Mouse (Mus musculus) forebrain, embryonic 14.5 days (tissue): ENCODE data around the gene Luzp2. TPM values are rescaled to one million over a fixed set of nuclear protein-coding genes. Genes with fewer than 3 reads are reported as not detected.
A peak's percentile ranks its signal among the peaks of the same experiment; 100 is the strongest.
"Not testable (repeated sequence)": the region's sequence is repeated elsewhere in the genome, so short reads cannot be mapped to it uniquely, and the experiment has no call there.

Source experiments
- ATAC-seq: fragments of 200-750 bp; cut with Nextera tagmentation; 2 replicates; pipeline ENCODE4 v1.8.0; 2017; ENCODE audit warnings: mild to moderate bottlenecking, moderate library complexity
- DNase-seq: peaks from one replicate; pipeline ENCODE4 v3.0.0-alpha.2; 2015; ENCODE audit warnings: low spot score
- H3K27ac ChIP-seq: fragments of 300-500 bp; sonication (generic); 2 replicates; pipeline ENCODE4 v1.5.1; 2014; ENCODE audit warnings: low read depth, mild to moderate bottlenecking, control low read depth, low read length, moderate library complexity
- H3K27me3 ChIP-seq: fragments of 300-500 bp; sonication (generic); replicated peaks from 2 replicates; pipeline ENCODE4 v1.6.1; 2014; ENCODE audit warnings: low read length, control low read depth, mixed read lengths; ENCODE audit not compliant: control insufficient read depth, insufficient read depth
- H3K36me3 ChIP-seq: fragments of 300-500 bp; sonication (generic); 2 replicates; pipeline ENCODE4 v1.6.1; 2014; ENCODE audit warnings: low read length, control low read depth; ENCODE audit not compliant: control insufficient read depth, insufficient read depth
- H3K4me1 ChIP-seq: fragments of 300-500 bp; sonication (generic); 2 replicates; pipeline ENCODE4 v1.6.1; 2014; ENCODE audit warnings: antibody characterized with exemption, low read length, control low read depth; ENCODE audit not compliant: control insufficient read depth, insufficient read depth
- H3K4me2 ChIP-seq: fragments of 300-500 bp; sonication (generic); 2 replicates; pipeline ENCODE4 v1.6.1; 2014; ENCODE audit warnings: mild to moderate bottlenecking, control low read depth, low read length
- H3K4me3 ChIP-seq: fragments of 300-500 bp; sonication (generic); 2 replicates; pipeline ENCODE4 v1.5.1; 2014; ENCODE audit warnings: low read depth, low read length, control low read depth
- H3K9ac ChIP-seq: fragments of 300-500 bp; sonication (generic); 2 replicates; pipeline ENCODE4 v1.6.1; 2014; ENCODE audit warnings: mild to moderate bottlenecking, low read length, control low read depth, moderate library complexity
- H3K9me3 ChIP-seq: fragments of 300-500 bp; sonication (generic); replicated peaks from 2 replicates; pipeline ENCODE4 v1.6.1; 2016; ENCODE audit warnings: low read length, control low read depth, mixed read lengths; ENCODE audit not compliant: control insufficient read depth
- WGBS: fragments of 180-500 bp; shearing (Covaris S2); extraction: QIAGEN DNeasy Blood & Tissue Kit; methylation state at CpG from one replicate; pipeline ENCODE4 v1.1.7; 2014; 5-methylcytosine and 5-hydroxymethylcytosine counted together
- polyA plus RNA-seq: library from polyadenylated mRNA; unstranded; fragments of >200 nt; fragmentation: Nextera tagmentation; extraction: Ambion mirVana; gene quantifications from 2 replicates; pipeline ENCODE4 v1.2.1, GENCODE M21; 2014

The Luzp2 gene
- polyA plus RNA-seq, 1 experiment from 2014 or later = 15.4 TPM

DNA sequence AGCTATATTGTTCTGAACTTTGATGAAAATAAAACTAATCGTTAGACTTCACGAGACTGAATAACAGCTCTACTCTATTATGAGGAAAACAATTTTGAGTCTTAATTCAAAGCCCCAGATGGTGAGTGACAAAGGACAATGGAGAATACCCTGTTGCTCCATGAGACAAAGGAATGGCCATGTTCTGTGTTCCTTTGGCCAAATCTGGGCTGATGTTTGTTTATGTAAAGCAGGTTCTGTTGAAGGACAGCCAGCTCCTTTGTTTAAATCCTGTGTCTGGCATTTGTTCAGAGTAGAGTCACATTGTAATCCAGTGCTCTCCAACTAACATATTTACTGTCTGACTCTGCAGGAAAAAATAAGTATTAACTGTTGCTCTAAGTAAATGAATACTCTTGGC is 121.5 kb downstream of the Luzp2 start:
- no peak overlapping the region for H3K4me2 ChIP-seq
- no peaks in the 10 kb centered on the region for H3K36me3 ChIP-seq
- no peak overlapping the region for H3K4me3 ChIP-seq
- no peak overlapping the region for H3K27ac ChIP-seq
- WGBS = 47% methylated on average over 2 of the region's 2 CpGs
- H3K27me3 ChIP-seq = no peaks in the 10 kb centered on the region
- no peaks in the 10 kb centered on the region for H3K4me1 ChIP-seq
- no peak overlapping the region for H3K9ac ChIP-seq
- ATAC-seq = no peak
- H3K9me3 ChIP-seq = no peaks in the 10 kb centered on the region
- DNase-seq = peak; percentile 11

- WGBS = 24% methylated on average over 4 of the region's 4 CpGs
- Histone ChIP-seq H3K4me1 (no peaks in the 10 kb centered on the region), H3K4me2 (no peak overlapping the region), H3K36me3 (no peaks in the 10 kb centered on the region), H3K27ac (no peak overlapping the region), H3K27me3 (no peaks in the 10 kb centered on the region), H3K4me3 (no peak overlapping the region), H3K9me3 (no peaks in the 10 kb centered on the region), H3K9ac (no peak overlapping the region)
- ATAC-seq (0 out of 2 replicates have a peak, but pooled peaks have one; percentile 20), DNase-seq (peak; percentile 24)
Observed at GRCm38 (mm10) chr7:54962678-54963077, 127.4 kb downstream of the Luzp2 start.

GRCm38 (mm10) chr7:54977372-54977771 is 142.1 kb downstream of the Luzp2 start:
- Histone ChIP-seq H3K4me3 (no peak overlapping the region), H3K4me2 (no peak overlapping the region), H3K27me3 (no peaks in the 10 kb centered on the region), H3K9ac (no peak overlapping the region), H3K36me3 (no peaks in the 10 kb centered on the region), H3K27ac (no peak overlapping the region), H3K9me3 (no peaks in the 10 kb centered on the region), H3K4me1 (no peaks in the 10 kb centered on the region)
- ATAC-seq = no peak; the same call in 1 of the 2 replicates
- DNase-seq = no peak

GRCm38 (mm10) chr7:54980585-54980984 is 145.3 kb downstream of the Luzp2 start:
- no peaks in the 10 kb centered on the region for H3K9me3 ChIP-seq
- WGBS = 82% methylated on average over 4 of the region's 4 CpGs
- no peak overlapping the region for H3K4me2 ChIP-seq
- ATAC-seq (no peak), DNase-seq (no peak)
- no peaks in the 10 kb centered on the region for H3K4me1 ChIP-seq
- no peaks in the 10 kb centered on the region for H3K36me3 ChIP-seq
- no peak overlapping the region for H3K9ac ChIP-seq
- no peak overlapping the region for H3K4me3 ChIP-seq
- H3K27me3 ChIP-seq = no peaks in the 10 kb centered on the region
- H3K27ac ChIP-seq = no peak overlapping the region

- no peaks in the 10 kb centered on the region for H3K36me3 ChIP-seq
- ATAC-seq (peak; percentile 78), DNase-seq (peak; percentile 74)
- H3K27me3 ChIP-seq = no peaks in the 10 kb centered on the region
- no peak overlapping the region for H3K27ac ChIP-seq
- whole genome bisulfite sequencing = 8% methylated on average over 2 of the region's 2 CpGs
- no peaks in the 10 kb centered on the region for H3K9me3 ChIP-seq
- H3K4me1 ChIP-seq = peaks cover 6% of the 10 kb centered on the region; the same call in 1 of the 2 replicates
- H3K4me2 ChIP-seq = no peak overlapping the region
- no peak overlapping the region for H3K4me3 ChIP-seq
- H3K9ac ChIP-seq = no peak overlapping the region
Observed at GRCm38 (mm10) chr7:55000397-55000796, 165.1 kb downstream of the Luzp2 start.

GRCm38 (mm10) chr7:55009173-55009771 is 174.0 kb downstream of the Luzp2 start:
- Histone ChIP-seq H3K4me3 (no peak overlapping the region), H3K27me3 (no peaks in the 10 kb centered on the region), H3K27ac (no peak overlapping the region), H3K36me3 (no peaks in the 10 kb centered on the region), H3K4me2 (no peak overlapping the region), H3K9ac (no peak overlapping the region), H3K4me1 (no peaks in the 10 kb centered on the region), H3K9me3 (no peaks in the 10 kb centered on the region)
- DNase-seq = peak; percentile 30
- no peak for ATAC-seq
- 32% methylated on average over 4 of the region's 4 CpGs for WGBS

DNA sequence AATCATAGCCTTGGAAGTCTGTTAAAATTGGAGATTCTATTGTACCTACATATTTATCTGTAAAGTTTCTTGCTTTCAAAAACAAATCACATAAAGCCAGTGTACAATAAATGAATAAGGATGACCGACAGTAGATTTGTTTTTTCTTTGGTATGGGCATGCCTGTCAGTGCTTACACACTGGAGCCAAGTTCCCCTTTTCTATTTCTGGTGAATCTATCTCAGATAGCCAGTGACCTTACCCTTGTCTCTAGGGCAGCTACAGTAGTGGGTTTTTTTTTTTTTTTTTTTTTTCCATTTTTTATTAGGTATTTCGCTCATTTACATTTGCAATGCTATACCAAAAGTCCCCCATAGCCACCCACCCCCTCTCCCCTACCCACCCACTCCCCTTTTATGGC is 298.6 kb downstream of the Luzp2 start:
- H3K9me3 ChIP-seq, H3K9ac ChIP-seq, H3K4me2 ChIP-seq, H3K36me3 ChIP-seq, H3K27me3 ChIP-seq, H3K27ac ChIP-seq, H3K4me3 ChIP-seq, ATAC-seq, DNase-seq, H3K4me1 ChIP-seq: not testable (repeated sequence)
- WGBS = 98% methylated on average over 1 of the region's 2 CpGs

DNA sequence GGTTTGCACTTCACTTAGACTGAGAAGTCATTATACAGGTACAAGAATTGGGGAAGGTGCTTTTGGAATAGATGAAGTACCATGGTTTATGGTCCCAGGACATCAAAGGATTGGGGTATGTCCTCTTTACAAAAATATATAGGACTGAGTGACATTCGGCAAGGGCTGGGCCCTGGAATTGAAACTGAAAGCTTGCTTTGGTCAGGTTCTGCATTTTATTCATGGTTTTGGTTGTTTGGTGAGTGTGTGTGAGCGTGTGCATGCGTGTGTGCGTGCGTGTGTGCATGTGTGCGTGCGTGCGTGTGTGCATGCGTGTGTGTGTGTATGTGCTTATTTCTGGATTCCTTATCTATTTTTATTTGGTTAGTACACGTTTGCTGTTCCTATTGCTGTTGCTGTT is 353.6 kb downstream of the Luzp2 start:
- no peak overlapping the region for H3K27ac ChIP-seq
- no peaks in the 10 kb centered on the region for H3K36me3 ChIP-seq
- 95% methylated on average over 10 of the region's 10 CpGs for WGBS
- no peaks in the 10 kb centered on the region for H3K9me3 ChIP-seq
- DNase-seq (no peak), ATAC-seq (no peak)
- H3K27me3 ChIP-seq = no peaks in the 10 kb centered on the region
- no peaks in the 10 kb centered on the region for H3K4me1 ChIP-seq
- no peak overlapping the region for H3K4me2 ChIP-seq
- H3K9ac ChIP-seq = no peak overlapping the region
- H3K4me3 ChIP-seq = no peak overlapping the region

- no peak overlapping the region for H3K4me2 ChIP-seq
- H3K9me3 ChIP-seq = no peaks in the 10 kb centered on the region
- no peak overlapping the region for H3K27ac ChIP-seq
- no peaks in the 10 kb centered on the region for H3K4me1 ChIP-seq
- H3K36me3 ChIP-seq = no peaks in the 10 kb centered on the region
- DNase-seq (peak; percentile 80), ATAC-seq (peak; percentile 81; the same call in 1 of the 2 replicates)
- 67% methylated on average over 2 of the region's 2 CpGs for WGBS
- H3K9ac ChIP-seq = no peak overlapping the region
- H3K27me3 ChIP-seq = no peaks in the 10 kb centered on the region
- no peak overlapping the region for H3K4me3 ChIP-seq
Observed at GRCm38 (mm10) chr7:55189496-55189895, 354.2 kb downstream of the Luzp2 start.
